Mouse (Mus musculus): ENCODE results near the gene Inpp5a. TPM values are rescaled to one million over a fixed set of nuclear protein-coding genes. Genes with fewer than 3 reads are reported as not detected.

Gene Inpp5a
- polyA plus RNA-seq, 1 experiment from 2014 or later: 29.1 TPM

- Histone ChIP-seq H3K27ac (ENCODE audit: low read depth, low read length) (no peak overlapping the region), H3K36me3 (ENCODE audit: control insufficient read depth, insufficient read depth) (no peaks in the 10 kb centered on the region), H3K9me3 (ENCODE audit: control insufficient read depth) (no peaks in the 10 kb centered on the region), H3K4me2 (replicated peaks; ENCODE audit: low read depth) (no peak overlapping the region), H3K9ac (ENCODE audit: low read depth, low read length) (no peak overlapping the region), H3K4me1 (replicated peaks; ENCODE audit: control insufficient read depth, insufficient read depth, low read length) (no peaks in the 10 kb centered on the region), H3K27me3 (replicated peaks; ENCODE audit: control insufficient read depth, insufficient read depth, low read length) (no peaks in the 10 kb centered on the region; the same call in 1 of the 2 replicates), H3K4me3 (ENCODE audit: low read depth, low read length) (no peak overlapping the region)
- 0 out of 2 replicates have a peak, but pooled peaks have one; percentile 33 for ATAC-seq
- peak; percentile 86 for TF ChIP-seq CTCF (IDR thresholded peaks at IDR 0.05; ENCODE audit: low read depth)
- WGBS: 58% methylated on average over 12 of the region's 12 CpGs
Measured at GRCm38 (mm10) chr7:139615767-139616766, 227.2 kb downstream of the Inpp5a start.

- no peak for TF ChIP-seq CTCF (IDR thresholded peaks at IDR 0.05; ENCODE audit: low read depth)
- H3K36me3 ChIP-seq (ENCODE audit: control insufficient read depth, insufficient read depth): no peaks in the 10 kb centered on the region
- H3K27me3 ChIP-seq (replicated peaks; ENCODE audit: control insufficient read depth, insufficient read depth, low read length): no peaks in the 10 kb centered on the region
- ATAC-seq: no peak
- no peak overlapping the region for H3K4me2 ChIP-seq (replicated peaks; ENCODE audit: low read depth)
- H3K4me1 ChIP-seq (replicated peaks; ENCODE audit: control insufficient read depth, insufficient read depth, low read length): no peaks in the 10 kb centered on the region
- H3K9ac ChIP-seq (ENCODE audit: low read depth, low read length): no peak overlapping the region
- H3K9me3 ChIP-seq (ENCODE audit: control insufficient read depth): no peaks in the 10 kb centered on the region
- 83% methylated on average over 13 of the region's 13 CpGs for WGBS
- no peak overlapping the region for H3K27ac ChIP-seq (ENCODE audit: low read depth, low read length)
- no peak overlapping the region for H3K4me3 ChIP-seq (ENCODE audit: low read depth, low read length)
Measured at GRCm38 (mm10) chr7:139622568-139622967, 233.7 kb downstream of the Inpp5a start.

- Histone ChIP-seq H3K27ac (ENCODE audit: low read depth, low read length) (no peak overlapping the region), H3K4me3 (ENCODE audit: low read depth, low read length) (no peak overlapping the region), H3K9ac (ENCODE audit: low read depth, low read length) (no peak overlapping the region), H3K9me3 (ENCODE audit: control insufficient read depth) (no peaks in the 10 kb centered on the region), H3K27me3 (replicated peaks; ENCODE audit: control insufficient read depth, insufficient read depth, low read length) (no peaks in the 10 kb centered on the region), H3K4me2 (replicated peaks; ENCODE audit: low read depth) (no peak overlapping the region), H3K4me1 (replicated peaks; ENCODE audit: control insufficient read depth, insufficient read depth, low read length) (no peaks in the 10 kb centered on the region), H3K36me3 (ENCODE audit: control insufficient read depth, insufficient read depth) (no peaks in the 10 kb centered on the region)
- WGBS: 75% methylated on average over 9 of the region's 9 CpGs
- no peak for ATAC-seq
- no peak for TF ChIP-seq CTCF (IDR thresholded peaks at IDR 0.05; ENCODE audit: low read depth)
Measured at GRCm38 (mm10) chr7:139625156-139625555, 236.2 kb downstream of the Inpp5a start.

Other genes with a start within 250 kb of the Inpp5a start
- 2.0 and 2.5 TPM in 2 replicates for gene Lrrc27, start 176.1 kb upstream of the Inpp5a start, polyA plus RNA-seq (2015; fragmentation: Nextera tagmentation; extraction: Ambion mirVana)
- 0.07 and 0.10 TPM in 2 replicates for gene Stk32c, start 175.8 kb upstream of the Inpp5a start, polyA plus RNA-seq (2015; fragmentation: Nextera tagmentation; extraction: Ambion mirVana)
- 12.9 and 16.6 TPM in 2 replicates for gene Pwwp2b, start 140.6 kb upstream of the Inpp5a start, polyA plus RNA-seq (2015; fragmentation: Nextera tagmentation; extraction: Ambion mirVana)
- 0.31 and 0.86 TPM in 2 replicates for gene Nkx6-2, start 193.7 kb downstream of the Inpp5a start, polyA plus RNA-seq (2015; fragmentation: Nextera tagmentation; extraction: Ambion mirVana)

All from intestine, postnatal 0 days (tissue).